Mouse (Mus musculus) MEL-GATA-1-ER (cell line): ENCODE measurements around the gene Btn2a2.

Experiments used
- DNase-seq: peaks from one replicate; pipeline ENCODE4 v3.0.0-alpha.2; 2012; ENCODE audit warnings: low read depth; ENCODE audit errors: extremely low read depth

The Btn2a2 gene

GRCm38 (mm10) chr13:23523976-23524375 is 35.3 kb upstream of the Btn2a2 start:
- no peak for DNase-seq

DNA sequence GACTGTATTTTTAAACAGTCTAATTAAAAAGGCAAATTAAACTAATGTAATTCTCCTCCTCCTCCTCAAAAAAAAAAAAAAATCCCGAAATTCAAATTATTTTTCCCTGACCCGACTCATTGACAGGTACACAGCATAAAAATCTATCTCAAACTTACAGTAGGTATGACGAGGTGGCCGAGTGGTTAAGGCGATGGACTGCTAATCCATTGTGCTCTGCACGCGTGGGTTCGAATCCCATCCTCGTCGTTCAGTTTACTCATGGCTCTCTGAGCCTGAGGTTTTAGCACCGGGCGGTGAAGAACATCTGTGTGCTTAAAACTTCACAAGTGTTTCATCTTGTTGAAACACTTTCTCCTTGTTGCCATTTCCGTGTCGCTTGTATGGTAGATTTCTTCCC is 33.0 kb upstream of the Btn2a2 start:
- no peak for DNase-seq

GRCm38 (mm10) chr13:23519416-23519815 is 30.8 kb upstream of the Btn2a2 start:
- no peak for DNase-seq

DNA sequence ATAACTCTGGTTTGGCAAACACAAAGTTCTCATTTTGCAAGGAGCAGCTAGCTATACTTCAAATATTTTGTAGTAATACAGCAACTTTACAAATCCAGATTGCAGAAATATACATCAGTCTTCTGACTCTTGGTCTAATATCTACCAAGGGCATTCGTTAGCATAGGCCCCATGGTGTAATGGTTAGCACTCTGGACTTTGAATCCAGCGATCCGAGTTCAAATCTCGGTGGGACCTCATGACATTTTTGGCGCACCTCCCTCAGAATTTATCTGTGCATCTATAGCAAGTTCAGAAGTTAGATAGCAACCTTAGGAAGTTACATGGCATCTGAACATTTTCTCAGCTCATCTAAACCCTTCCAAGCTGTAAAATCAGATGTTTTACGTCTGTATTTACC is 30.2 kb upstream of the Btn2a2 start:
- no peak for DNase-seq

DNA sequence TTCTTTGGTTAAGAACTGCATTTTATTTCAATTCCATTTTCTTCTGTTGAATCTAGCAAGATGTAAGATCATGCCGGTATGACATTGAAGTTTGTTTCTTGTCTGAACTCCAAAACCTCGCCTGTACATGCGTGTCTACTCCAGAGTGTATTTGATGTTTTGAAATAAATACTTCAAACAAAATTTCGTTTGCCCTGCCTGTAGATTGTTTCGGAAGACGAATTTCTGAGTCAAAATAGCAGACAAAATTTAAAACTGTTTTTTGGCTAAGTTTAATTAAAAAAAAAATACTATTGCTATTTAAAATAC is 29.6 kb upstream of the Btn2a2 start:
- DNase-seq: no peak

- no peak for DNase-seq
These were observed 29.1 kb upstream of the Btn2a2 start for GRCm38 (mm10) chr13:23517603-23518294.

- no peak for DNase-seq
These were observed 28.4 kb upstream of the Btn2a2 start for GRCm38 (mm10) chr13:23516822-23517602.

DNA sequence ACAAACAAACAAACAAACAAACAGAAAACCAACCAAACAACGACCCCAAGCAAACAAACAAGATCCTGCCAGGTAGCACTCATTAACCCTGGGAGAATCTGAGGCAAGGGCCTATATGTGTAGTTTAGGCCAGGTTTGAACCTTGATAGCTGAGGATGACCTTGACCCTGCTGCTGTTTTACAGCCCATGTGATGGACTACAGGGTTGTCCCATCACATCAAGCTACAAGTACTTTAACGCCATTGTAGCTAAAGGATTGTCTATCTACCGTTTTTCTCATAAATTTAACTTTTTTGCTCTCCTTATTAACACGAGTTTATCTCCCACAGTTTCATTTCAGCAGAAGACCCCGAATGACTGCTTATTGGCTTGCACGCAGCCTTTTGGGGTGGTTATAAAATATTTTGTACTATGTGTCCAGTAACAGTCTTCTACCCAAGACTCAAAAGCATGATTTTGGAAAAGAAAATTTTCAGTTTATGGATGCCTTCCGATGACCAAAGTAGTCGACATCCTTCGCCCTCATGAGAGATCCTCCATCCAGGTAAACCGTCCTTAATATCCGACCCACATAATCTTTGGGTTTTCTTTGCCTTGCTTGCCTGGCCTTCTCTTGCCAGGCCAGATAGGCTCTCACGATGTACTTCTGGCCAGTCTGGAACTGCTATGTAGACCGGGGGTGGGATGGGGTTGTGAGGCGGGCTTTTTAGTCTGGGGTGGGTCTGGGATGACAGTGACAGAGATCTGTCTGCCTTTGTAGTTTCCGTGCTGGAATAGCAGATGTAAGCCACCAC is 27.4 kb upstream of the Btn2a2 start:
- DNase-seq: no peak

- no peak for DNase-seq
These were observed 26.6 kb upstream of the Btn2a2 start for GRCm38 (mm10) chr13:23515281-23515680.

DNA sequence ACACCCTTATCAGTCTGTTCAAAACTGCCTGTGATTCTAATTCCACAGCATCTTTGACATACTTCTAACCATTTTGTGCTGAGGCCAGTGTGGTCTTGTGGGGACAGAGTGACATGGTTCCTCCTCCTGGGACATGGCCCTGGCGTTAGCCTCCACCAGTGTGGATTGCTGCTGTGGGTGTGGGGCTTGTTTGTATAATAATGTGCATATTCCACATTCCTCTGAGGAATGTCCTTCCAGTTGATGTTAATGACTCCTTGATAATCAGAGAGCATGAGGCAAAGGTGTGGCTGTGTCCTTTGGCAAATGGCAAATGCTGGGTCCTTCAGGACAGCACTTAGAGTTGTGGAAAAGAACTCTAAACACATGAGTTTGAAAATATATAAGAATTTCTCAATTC is 24.9 kb upstream of the Btn2a2 start:
- no peak for DNase-seq

GRCm38 (mm10) chr13:23510127-23510526 is 21.5 kb upstream of the Btn2a2 start:
- no peak for DNase-seq

DNA sequence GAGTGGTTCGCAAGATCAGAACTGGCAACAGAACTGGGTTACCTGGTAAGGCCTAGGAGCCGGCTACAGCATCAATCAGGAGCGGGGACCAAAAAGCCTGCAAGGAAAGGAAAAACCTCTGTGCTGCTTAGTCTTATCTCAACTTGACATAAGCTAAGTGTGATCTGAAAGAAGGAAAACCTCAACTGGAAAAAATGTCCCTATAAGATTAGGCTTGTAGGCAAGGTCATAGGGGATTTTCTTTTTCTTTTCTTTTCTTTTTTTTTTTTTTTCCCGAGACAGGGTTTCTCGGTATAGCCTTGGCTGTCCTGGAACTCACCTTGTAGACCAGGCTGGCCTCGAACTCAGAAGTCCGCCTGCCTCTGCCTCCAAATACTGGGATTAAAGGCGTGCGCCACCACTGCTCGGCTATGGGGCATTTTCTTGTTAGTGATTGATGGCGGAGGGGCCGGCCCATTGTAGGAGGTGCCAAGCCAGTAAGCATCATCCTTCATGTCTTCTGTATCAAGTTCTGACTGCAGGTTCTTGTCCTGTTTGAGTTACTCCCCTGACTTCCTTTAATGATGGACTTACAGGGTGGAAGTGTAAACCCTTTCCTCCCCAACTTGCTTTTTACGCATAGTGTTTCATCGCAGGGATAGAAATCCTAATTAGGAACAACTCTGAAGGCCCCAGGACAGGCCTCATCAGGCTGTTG is 18.3 kb upstream of the Btn2a2 start:
- no peak for DNase-seq

DNA sequence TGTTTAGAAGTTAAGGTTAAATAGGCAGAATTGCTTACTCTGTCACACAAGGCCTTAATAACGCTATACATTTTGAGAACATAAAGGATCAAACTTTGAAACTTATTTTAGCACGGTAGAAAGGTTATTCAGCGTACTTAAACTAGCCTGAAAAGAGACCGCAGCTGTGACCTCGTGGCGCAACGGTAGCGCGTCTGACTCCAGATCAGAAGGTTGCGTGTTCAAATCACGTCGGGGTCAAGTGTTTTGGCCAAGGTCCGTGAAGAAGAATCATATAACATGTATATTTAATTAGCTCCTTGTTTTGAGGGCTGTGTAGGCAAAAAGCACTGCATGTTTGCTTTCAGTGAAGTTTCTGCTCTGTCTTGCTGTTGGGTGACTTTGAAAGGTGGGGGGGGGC is 17.7 kb upstream of the Btn2a2 start:
- DNase-seq: no peak

DNA sequence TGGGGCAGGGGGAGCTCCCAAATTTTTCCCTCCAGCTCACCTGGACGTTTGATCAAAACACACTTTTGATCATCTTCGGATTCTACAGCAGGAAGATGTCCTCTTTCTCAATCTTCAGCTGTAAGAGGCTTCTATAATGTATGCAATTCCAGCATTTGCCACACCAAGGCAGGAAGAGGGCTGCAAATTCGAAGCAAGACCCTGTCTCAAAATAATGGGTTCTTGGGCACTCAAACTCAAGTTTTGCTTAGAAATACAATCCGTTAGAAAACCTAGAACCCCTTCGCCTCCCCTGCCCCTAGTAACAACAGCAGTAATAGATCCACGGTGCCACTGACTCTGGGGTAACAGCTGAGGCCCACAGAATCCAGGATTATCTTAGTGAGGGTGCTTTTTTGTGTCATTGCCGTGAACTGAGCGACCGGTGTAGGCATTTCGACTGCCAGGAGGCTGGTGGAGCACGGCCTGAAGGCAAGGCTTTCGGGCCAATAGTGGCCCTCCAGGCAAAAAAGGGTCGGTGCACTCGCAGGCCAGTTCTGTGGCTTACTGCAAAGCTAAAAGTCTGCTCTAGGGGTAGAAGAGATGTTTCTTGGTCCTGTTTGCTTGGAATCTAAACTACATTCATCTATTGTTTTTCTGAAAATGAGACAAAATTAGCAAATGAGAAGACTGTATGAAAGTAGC is 17.1 kb upstream of the Btn2a2 start:
- DNase-seq: no peak

- DNase-seq: no peak
These were observed 15.1 kb upstream of the Btn2a2 start for GRCm38 (mm10) chr13:23503797-23504196.

DNA sequence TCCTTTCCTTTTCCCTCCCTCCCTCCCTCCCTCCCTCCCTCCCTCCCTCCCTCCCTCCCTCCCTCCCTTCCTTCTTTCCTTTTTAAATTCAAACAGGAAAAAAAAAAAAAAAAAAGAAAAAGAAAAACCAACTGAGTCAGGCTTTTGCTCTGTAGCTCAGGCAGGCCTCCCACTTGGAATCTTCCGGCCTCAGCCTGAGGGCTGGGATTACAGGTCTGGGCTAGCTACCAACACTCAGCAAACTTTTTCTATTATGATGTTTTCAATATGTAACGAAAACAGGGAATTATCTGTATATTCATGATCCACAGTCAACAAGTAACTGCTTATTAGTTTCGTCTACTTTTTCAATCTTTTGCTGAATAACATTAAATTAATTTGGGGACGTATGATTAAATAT is 14.3 kb upstream of the Btn2a2 start:
- no peak for DNase-seq

GRCm38 (mm10) chr13:23502031-23502567 is 13.4 kb upstream of the Btn2a2 start:
- DNase-seq: no peak

DNA sequence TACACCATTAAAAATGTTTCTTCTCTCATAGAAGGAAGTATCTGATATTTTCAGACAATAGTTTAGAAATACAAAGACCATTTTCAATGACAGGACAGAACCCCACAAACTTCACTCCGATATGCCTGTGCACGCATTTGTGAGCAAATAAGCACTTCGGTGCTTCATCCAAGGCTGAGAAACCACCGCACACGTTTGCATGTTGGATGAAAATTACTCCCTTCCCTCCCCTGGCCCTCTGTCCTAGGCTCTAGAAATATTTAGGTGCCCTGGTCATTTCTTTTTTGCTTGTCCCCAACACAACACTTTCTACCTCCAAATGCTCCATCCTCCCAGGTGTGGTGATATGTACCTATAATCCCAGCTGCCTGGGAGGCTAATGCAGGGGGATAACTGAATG is 12.9 kb upstream of the Btn2a2 start:
- no peak for DNase-seq

GRCm38 (mm10) chr13:23500424-23501200 is 12.0 kb upstream of the Btn2a2 start:
- DNase-seq: no peak

DNA sequence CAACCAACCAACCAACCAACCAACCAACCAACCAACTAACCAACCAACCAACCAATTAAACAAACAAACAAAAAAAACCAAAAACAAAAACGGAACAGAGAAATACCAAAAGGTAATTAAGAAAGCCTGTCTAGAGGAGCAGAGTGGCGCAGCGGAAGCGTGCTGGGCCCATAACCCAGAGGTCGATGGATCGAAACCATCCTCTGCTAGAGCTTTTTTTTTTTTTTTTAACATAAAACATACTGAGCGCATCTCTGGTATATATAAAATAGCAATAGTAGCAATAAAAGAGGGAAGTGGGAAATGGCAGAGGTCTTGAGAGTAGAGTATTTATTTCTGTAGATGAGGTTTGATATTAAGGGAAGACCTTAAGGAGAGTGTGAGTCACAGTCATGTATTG is 11.3 kb upstream of the Btn2a2 start:
- DNase-seq: no peak
